Mouse (Mus musculus) embryonic facial prominence, embryonic 10.5 days (tissue): ENCODE data around the gene Slc25a19. TPM values are rescaled to one million over a fixed set of nuclear protein-coding genes. Genes with fewer than 3 reads are reported as not detected.
"Not testable (repeated sequence)": the region's sequence is repeated elsewhere in the genome, so short reads cannot be mapped to it uniquely, and the experiment has no call there.

Experiments
- DNase-seq: peaks from one replicate; pipeline ENCODE4 v3.0.0-alpha.2; 2017; ENCODE audit warnings: low spot score
- H3K27ac ChIP-seq: fragments of 300-500 bp; sonication (generic); replicated peaks from 2 replicates; pipeline ENCODE4 v1.5.1; 2016; ENCODE audit warnings: mild to moderate bottlenecking
- H3K27me3 ChIP-seq: fragments of 300-500 bp; sonication (generic); replicated peaks from 2 replicates; pipeline ENCODE4 v1.6.1; 2016; ENCODE audit warnings: low read depth, mild to moderate bottlenecking; ENCODE audit not compliant: poor library complexity, severe bottlenecking
- H3K36me3 ChIP-seq: fragments of 300-500 bp; sonication (generic); replicated peaks from 2 replicates; pipeline ENCODE4 v1.6.1; 2016; ENCODE audit warnings: mild to moderate bottlenecking, moderate library complexity
- H3K4me1 ChIP-seq: fragments of 300-500 bp; sonication (generic); 2 replicates; pipeline ENCODE4 v1.6.1; 2016
- H3K4me3 ChIP-seq: fragments of 300-500 bp; sonication (generic); 2 replicates; pipeline ENCODE4 v1.5.1; 2016; ENCODE audit warnings: mild to moderate bottlenecking, moderate library complexity
- H3K9me3 ChIP-seq: fragments of 300-500 bp; sonication (generic); 2 replicates; pipeline ENCODE4 v1.6.1; 2016; ENCODE audit warnings: mild to moderate bottlenecking
- WGBS: fragments of 180-500 bp; shearing (Covaris S2); methylation state at CpG from one replicate; pipeline ENCODE4 v1.1.7; 2016; 5-methylcytosine and 5-hydroxymethylcytosine counted together
- polyA plus RNA-seq: library from polyadenylated mRNA; unstranded; fragments of >200 nt; fragmentation: Nextera tagmentation; extraction: Ambion mirVana; gene quantifications from 2 replicates; pipeline ENCODE4 v1.2.1, GENCODE M21; 2016

Slc25a19 gene
- polyA plus RNA-seq, 1 experiment from 2014 or later: 24.6 TPM

- 91% methylated on average over 3 of the region's 3 CpGs for WGBS
- Histone ChIP-seq H3K27me3 (no peaks in the 10 kb centered on the region), H3K36me3 (peaks cover 61% of the 10 kb centered on the region), H3K27ac (no peak overlapping the region), H3K4me1 (no peaks in the 10 kb centered on the region), H3K4me3 (no peak overlapping the region), H3K9me3 (no peaks in the 10 kb centered on the region)
- DNase-seq: no peak
Observed at GRCm38 (mm10) chr11:115653194-115653593, 25.1 kb upstream of the Slc25a19 start.

GRCm38 (mm10) chr11:115651680-115652079 is 23.6 kb upstream of the Slc25a19 start:
- Histone ChIP-seq H3K4me3 (no peak overlapping the region), H3K9me3 (no peaks in the 10 kb centered on the region), H3K36me3 (peaks cover 72% of the 10 kb centered on the region), H3K4me1 (no peaks in the 10 kb centered on the region), H3K27ac (no peak overlapping the region), H3K27me3 (no peaks in the 10 kb centered on the region)
- no peak for DNase-seq
- 88% methylated on average over 3 of the region's 3 CpGs for WGBS

- Histone ChIP-seq H3K27me3 (no peaks in the 10 kb centered on the region), H3K4me1 (no peaks in the 10 kb centered on the region), H3K36me3 (peaks cover 77% of the 10 kb centered on the region), H3K27ac (no peak overlapping the region), H3K4me3 (no peak overlapping the region), H3K9me3 (no peaks in the 10 kb centered on the region)
- no peak for DNase-seq
- 66% methylated on average over 10 of the region's 10 CpGs for WGBS
Observed at GRCm38 (mm10) chr11:115649706-115650105, 21.6 kb upstream of the Slc25a19 start.

GRCm38 (mm10) chr11:115647459-115647858 is 19.4 kb upstream of the Slc25a19 start:
- H3K4me1 ChIP-seq: no peaks in the 10 kb centered on the region
- no peaks in the 10 kb centered on the region for H3K9me3 ChIP-seq
- 57% methylated on average over 6 of the region's 6 CpGs for WGBS
- H3K27ac ChIP-seq: no peak overlapping the region
- peak; percentile 47 for DNase-seq
- H3K4me3 ChIP-seq: no peak overlapping the region
- peaks cover 78% of the 10 kb centered on the region for H3K36me3 ChIP-seq
- H3K27me3 ChIP-seq: no peaks in the 10 kb centered on the region

- Histone ChIP-seq H3K4me3 (no peak overlapping the region), H3K4me1 (peaks cover under 1% of the 10 kb centered on the region), H3K9me3 (no peaks in the 10 kb centered on the region), H3K27me3 (no peaks in the 10 kb centered on the region), H3K36me3 (peaks cover 73% of the 10 kb centered on the region), H3K27ac (no peak overlapping the region)
- no peak for DNase-seq
- WGBS: 92% methylated on average over 9 of the region's 9 CpGs
Observed at GRCm38 (mm10) chr11:115646439-115646838, 18.3 kb upstream of the Slc25a19 start.

- H3K27me3 ChIP-seq, DNase-seq, H3K4me1 ChIP-seq, H3K9me3 ChIP-seq, H3K4me3 ChIP-seq, H3K27ac ChIP-seq: not testable (repeated sequence)
- peaks cover 67% of the 10 kb centered on the region for H3K36me3 ChIP-seq
- WGBS: 87% methylated on average over 14 of the region's 14 CpGs
Observed at GRCm38 (mm10) chr11:115645498-115645897, 17.4 kb upstream of the Slc25a19 start.

- DNase-seq: no peak
- Histone ChIP-seq H3K27ac (no peak overlapping the region), H3K27me3 (no peaks in the 10 kb centered on the region), H3K9me3 (no peaks in the 10 kb centered on the region), H3K4me3 (no peak overlapping the region), H3K36me3 (peaks cover 59% of the 10 kb centered on the region), H3K4me1 (peaks cover 8% of the 10 kb centered on the region)
- WGBS: 95% methylated on average over 13 of the region's 13 CpGs
Observed at GRCm38 (mm10) chr11:115644308-115644707, 16.2 kb upstream of the Slc25a19 start.

GRCm38 (mm10) chr11:115643265-115643664 is 15.2 kb upstream of the Slc25a19 start:
- H3K27me3 ChIP-seq: no peaks in the 10 kb centered on the region
- DNase-seq: no peak
- no peak overlapping the region for H3K27ac ChIP-seq
- peaks cover 48% of the 10 kb centered on the region for H3K36me3 ChIP-seq
- 80% methylated on average over 10 of the region's 10 CpGs for WGBS
- no peak overlapping the region for H3K4me3 ChIP-seq
- no peaks in the 10 kb centered on the region for H3K9me3 ChIP-seq
- peaks cover 8% of the 10 kb centered on the region for H3K4me1 ChIP-seq

GRCm38 (mm10) chr11:115642705-115643104 is 14.6 kb upstream of the Slc25a19 start:
- Histone ChIP-seq H3K27me3 (no peaks in the 10 kb centered on the region), H3K4me3 (no peak overlapping the region), H3K9me3 (no peaks in the 10 kb centered on the region), H3K27ac (no peak overlapping the region), H3K36me3 (peaks cover 44% of the 10 kb centered on the region), H3K4me1 (peaks cover 8% of the 10 kb centered on the region)
- no peak for DNase-seq
- WGBS: 93% methylated on average over 2 of the region's 2 CpGs

- no peaks in the 10 kb centered on the region for H3K9me3 ChIP-seq
- no peak for DNase-seq
- H3K36me3 ChIP-seq: peaks cover 37% of the 10 kb centered on the region
- H3K4me1 ChIP-seq: peaks cover 8% of the 10 kb centered on the region
- H3K4me3 ChIP-seq: no peak overlapping the region
- 88% methylated on average over 4 of the region's 4 CpGs for WGBS
- H3K27me3 ChIP-seq: no peaks in the 10 kb centered on the region
- no peak overlapping the region for H3K27ac ChIP-seq
Observed at GRCm38 (mm10) chr11:115641664-115642036, 13.6 kb upstream of the Slc25a19 start.

GRCm38 (mm10) chr11:115640978-115641663 is 13.0 kb upstream of the Slc25a19 start:
- Histone ChIP-seq H3K27me3 (no peaks in the 10 kb centered on the region), H3K27ac (0 out of 2 replicates have a peak overlapping the region, but pooled peaks have one; percentile 24), H3K4me3 (peak overlapping the region; percentile 8; the same call in 1 of the 2 replicates), H3K4me1 (peaks cover 8% of the 10 kb centered on the region), H3K36me3 (peaks cover 32% of the 10 kb centered on the region), H3K9me3 (no peaks in the 10 kb centered on the region)
- no peak for DNase-seq
- WGBS: 47% methylated on average over 14 of the region's 14 CpGs

GRCm38 (mm10) chr11:115640311-115640828 is 12.3 kb upstream of the Slc25a19 start:
- H3K36me3 ChIP-seq: peaks cover 25% of the 10 kb centered on the region
- 83% methylated on average over 3 of the region's 4 CpGs for WGBS
- no peaks in the 10 kb centered on the region for H3K27me3 ChIP-seq
- H3K4me3 ChIP-seq: no peak overlapping the region
- DNase-seq: no peak
- H3K4me1 ChIP-seq: peaks cover 8% of the 10 kb centered on the region
- no peaks in the 10 kb centered on the region for H3K9me3 ChIP-seq
- H3K27ac ChIP-seq: no peak overlapping the region

- no peak overlapping the region for H3K4me3 ChIP-seq
- H3K27me3 ChIP-seq: no peaks in the 10 kb centered on the region
- H3K27ac ChIP-seq: no peak overlapping the region
- H3K9me3 ChIP-seq: no peaks in the 10 kb centered on the region
- DNase-seq: no peak
- H3K4me1 ChIP-seq: peaks cover 8% of the 10 kb centered on the region
- peaks cover 17% of the 10 kb centered on the region for H3K36me3 ChIP-seq
- WGBS: 95% methylated on average over 4 of the region's 4 CpGs
Observed at GRCm38 (mm10) chr11:115639540-115639939, 11.4 kb upstream of the Slc25a19 start.
